Comparison of ENCODE assay signal across 29 mouse cellular contexts in the genomic region with DNA sequence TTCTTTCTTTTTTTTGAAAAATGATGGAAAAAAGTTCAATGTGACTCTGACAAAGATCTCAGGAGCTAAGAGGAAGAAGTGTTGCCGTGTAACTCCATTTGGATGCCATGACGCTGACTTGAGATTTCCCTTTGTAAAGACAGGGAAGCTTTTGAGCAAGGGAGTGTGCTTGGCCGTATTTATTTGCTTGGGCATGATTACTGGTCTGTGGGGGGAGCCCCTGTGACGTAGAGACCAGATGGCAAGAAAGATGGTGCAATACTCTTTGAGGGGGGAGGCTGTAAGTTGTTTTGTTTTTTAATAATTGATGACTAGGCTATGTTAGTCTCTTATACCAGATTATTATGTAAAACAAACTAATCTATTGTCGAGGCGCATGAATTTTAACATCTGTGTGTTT. TPM values are rescaled to one million over a fixed set of nuclear protein-coding genes. Genes with fewer than 3 reads are reported as not detected.
DNase-seq lines count a peak whose midpoint lies in the region; ATAC-seq lines count a peak whose summit lies in the region.
"Had no signal": no experiment of that assay in that cellular context is flagged by ENCODE, and none has a peak within 500 bp of the region (broad histone marks: within the 10 kb centered on the region; RNA-seq: fewer than 3 reads in every experiment).

No protein-coding gene starts in this region.

- no peak overlapping the region for H3K4me2 ChIP-seq in midbrain, embryonic 11.5 days
- H3K4me2 ChIP-seq: embryonic facial prominence, embryonic 13.5 days; forebrain, embryonic 13.5 days; heart, embryonic 11.5 days; hindbrain, embryonic 13.5 days; intestine, embryonic 15.5 days had no signal

- ATAC-seq in granulocyte monocyte progenitor cell, adult 5-6 weeks (replicated peaks; ENCODE audit: poor library complexity, severe bottlenecking): peak; percentile 81
- ATAC-seq in midbrain, embryonic 11.5 days (ENCODE audit: low FRiP score): no peak
- ATAC-seq: forebrain, embryonic 13.5 days; forebrain, embryonic 16.5 days; hindbrain, embryonic 16.5 days; intestine, embryonic 15.5 days had no signal

- H3K9ac ChIP-seq in midbrain, embryonic 11.5 days (ENCODE audit: low read length): no peak overlapping the region
- H3K9ac ChIP-seq: embryonic facial prominence, embryonic 13.5 days; forebrain, embryonic 13.5 days; hindbrain, embryonic 13.5 days; intestine, embryonic 15.5 days had no signal

- intact Hi-C loops in heart, postnatal 25 days (cut with DNase I): no loop called here

- H3K27me3 ChIP-seq in midbrain, embryonic 11.5 days (ENCODE audit: control insufficient read depth, insufficient read depth, low read length): no peaks in the 10 kb centered on the region
- H3K27me3 ChIP-seq: embryonic facial prominence, embryonic 13.5 days; forebrain, embryonic 13.5 days; hindbrain, embryonic 13.5 days; intestine, embryonic 15.5 days had no signal

- DNase-seq in heart, adult 11 months: peak; percentile 86
- DNase-seq in heart, postnatal 25 days (ENCODE audit: low spot score): no peak
- DNase-seq in 416B (ENCODE audit: low read depth) (peak; percentile 21), A20 (ENCODE audit: low read depth, low spot score) (peak; percentile 8)
- DNase-seq in right cerebral cortex, postnatal 25 days: no peak
- DNase-seq in midbrain, embryonic 11.5 days (ENCODE audit: low spot score, missing footprints): no peak
- no peak for DNase-seq in right cerebral cortex, adult 2 months (ENCODE audit: low spot score in 2 of 2)
- DNase-seq: adrenal gland, adult 2 months; adrenal gland, postnatal 14 days; B cell, adult 2 months; cerebellum, adult 11 months; cerebellum, adult 8-10 months; cerebellum, postnatal 10 days; cerebellum, postnatal 36 days; embryo, embryonic 11 days; gastrocnemius, postnatal 14 days; heart, postnatal 36 days had no signal

- H3K27ac ChIP-seq in midbrain, embryonic 11.5 days (ENCODE audit: low read depth, low read length): no peak overlapping the region
- H3K27ac ChIP-seq: embryonic facial prominence, embryonic 10.5 days; embryonic facial prominence, embryonic 13.5 days; forebrain, embryonic 10.5 days; forebrain, embryonic 13.5 days; hindbrain, embryonic 10.5 days; hindbrain, embryonic 13.5 days; intestine, embryonic 15.5 days had no signal

- no peak overlapping the region for H3K4me3 ChIP-seq in midbrain, embryonic 11.5 days (ENCODE audit: low read depth, low read length)
- H3K4me3 ChIP-seq: embryonic facial prominence, embryonic 10.5 days; embryonic facial prominence, embryonic 13.5 days; erythroblast, embryonic 14.5 days; forebrain, embryonic 10.5 days; forebrain, embryonic 13.5 days; hindbrain, embryonic 10.5 days; hindbrain, embryonic 13.5 days; intestine, embryonic 15.5 days had no signal

- WGBS in midbrain, embryonic 11.5 days: 86% methylated on average over 6 of the region's 6 CpGs

- no peaks in the 10 kb centered on the region for H3K36me3 ChIP-seq in midbrain, embryonic 11.5 days (ENCODE audit: control insufficient read depth, insufficient read depth, low read length)
- H3K36me3 ChIP-seq: embryonic facial prominence, embryonic 10.5 days; forebrain, embryonic 10.5 days; hindbrain, embryonic 10.5 days; hindbrain, embryonic 13.5 days; intestine, embryonic 15.5 days had no signal

- no peaks in the 10 kb centered on the region for H3K9me3 ChIP-seq in midbrain, embryonic 11.5 days (ENCODE audit: control insufficient read depth, low read length)
- H3K9me3 ChIP-seq: embryonic facial prominence, embryonic 10.5 days; embryonic facial prominence, embryonic 13.5 days; forebrain, embryonic 10.5 days; forebrain, embryonic 13.5 days; hindbrain, embryonic 10.5 days; hindbrain, embryonic 13.5 days; intestine, embryonic 15.5 days had no signal

- H3K4me1 ChIP-seq in midbrain, embryonic 11.5 days (ENCODE audit: control insufficient read depth, insufficient read depth, low read length): no peaks in the 10 kb centered on the region
- H3K4me1 ChIP-seq: embryonic facial prominence, embryonic 13.5 days; forebrain, embryonic 10.5 days; forebrain, embryonic 13.5 days; intestine, embryonic 15.5 days had no signal

RNA-seq across cellular contexts. Expression of a gene that starts 14.0 kb away (rescaled TPM):
- total RNA-seq in heart, postnatal 25 days (2021): 10 to 100 TPM; 25.0 to 26.8 TPM
- 124 and 145 TPM in 2 replicates for total RNA-seq in granulocyte monocyte progenitor cell, adult 5-6 weeks (2014; fragmentation: Nextera tagmentation)
- 153 and 160 TPM in 2 replicates for total RNA-seq in granulocyte monocyte progenitor cell, adult 5-6 weeks (2017)
- 56.1 and 61.8 TPM in 2 replicates for polyA plus RNA-seq in midbrain, embryonic 11.5 days (2014; fragmentation: Nextera tagmentation; extraction: Ambion mirVana)

Comparison
In these comparisons a context has a peak if more than half of its experiments do, and no peak if none do; other contexts are left out.
1. DNase-seq: peak in heart, adult 11 months (single experiment), 416B (single experiment) and A20 (single experiment); none in heart, postnatal 25 days (single experiment), right cerebral cortex, postnatal 25 days (single experiment), midbrain, embryonic 11.5 days (single experiment) and right cerebral cortex, adult 2 months (0 of 2).
2. RNA of a gene that starts 14.0 kb away (total RNA-seq): 124 to 160 TPM in granulocyte monocyte progenitor cell, adult 5-6 weeks; 25.0 to 26.8 TPM in heart, postnatal 25 days; every median in the first group is over 4 times any median in the second.